Mouse (Mus musculus): Measurements from ENCODE around the gene Dnaja3. TPM values are rescaled to one million over a fixed set of nuclear protein-coding genes. Genes with fewer than 3 reads are reported as not detected.

The Dnaja3 gene
- polyA plus RNA-seq, 1 experiment from 2014 or later = 38.6 TPM

- no peaks in the 10 kb centered on the region for H3K9me3 ChIP-seq (ENCODE audit: control insufficient read depth)
- H3K27ac ChIP-seq (ENCODE audit: low read depth, low read length) = no peak overlapping the region
- H3K27me3 ChIP-seq (replicated peaks; ENCODE audit: control insufficient read depth, insufficient read depth, low read length) = no peaks in the 10 kb centered on the region
- no peak overlapping the region for H3K4me3 ChIP-seq (ENCODE audit: low read depth, low read length)
- no peak for ATAC-seq
- TF ChIP-seq CTCF (IDR thresholded peaks at IDR 0.05; ENCODE audit: low read depth) = no peak
- H3K9ac ChIP-seq (ENCODE audit: low read depth, low read length) = no peak overlapping the region
- 55% methylated on average over 3 of the region's 3 CpGs for WGBS
- H3K4me2 ChIP-seq (replicated peaks; ENCODE audit: low read depth) = no peak overlapping the region
- no peaks in the 10 kb centered on the region; the same call in 1 of the 2 replicates for H3K4me1 ChIP-seq (replicated peaks; ENCODE audit: control insufficient read depth, insufficient read depth, low read length)
- H3K36me3 ChIP-seq (ENCODE audit: control insufficient read depth, insufficient read depth) = no peaks in the 10 kb centered on the region
Measured at GRCm38 (mm10) chr16:4722915-4723209, 83.1 kb downstream of the Dnaja3 start.

DNA sequence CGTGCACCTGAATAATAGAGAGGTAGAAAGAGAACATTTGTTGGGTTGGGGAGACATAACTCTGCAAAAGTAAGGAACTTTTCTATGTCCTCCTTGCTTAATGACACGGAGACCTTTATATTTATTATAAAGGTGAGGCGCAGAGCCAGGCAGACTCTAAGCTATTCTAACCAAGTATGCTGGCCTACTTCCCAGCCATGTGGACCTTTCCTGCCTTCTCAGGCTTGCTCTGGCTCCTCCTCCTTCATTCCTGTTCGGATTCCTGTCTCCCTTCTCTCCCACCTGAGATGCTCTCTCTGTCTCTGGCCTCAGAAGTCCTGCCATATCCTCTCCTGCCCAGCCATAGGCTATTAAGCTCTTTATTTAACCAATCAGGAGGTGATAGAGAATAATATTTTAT is 85.5 kb downstream of the Dnaja3 start:
- H3K4me3 ChIP-seq (ENCODE audit: low read depth, low read length) = no peak overlapping the region
- ATAC-seq = no peak
- no peak for TF ChIP-seq CTCF (IDR thresholded peaks at IDR 0.05; ENCODE audit: low read depth)
- no peak overlapping the region for H3K27ac ChIP-seq (ENCODE audit: low read depth, low read length)
- H3K9me3 ChIP-seq (ENCODE audit: control insufficient read depth) = no peaks in the 10 kb centered on the region
- no peak overlapping the region for H3K9ac ChIP-seq (ENCODE audit: low read depth, low read length)
- H3K27me3 ChIP-seq (replicated peaks; ENCODE audit: control insufficient read depth, insufficient read depth, low read length) = no peaks in the 10 kb centered on the region
- WGBS = 77% methylated on average over 4 of the region's 4 CpGs
- no peaks in the 10 kb centered on the region for H3K36me3 ChIP-seq (ENCODE audit: control insufficient read depth, insufficient read depth)
- no peaks in the 10 kb centered on the region for H3K4me1 ChIP-seq (replicated peaks; ENCODE audit: control insufficient read depth, insufficient read depth, low read length)
- no peak overlapping the region for H3K4me2 ChIP-seq (replicated peaks; ENCODE audit: low read depth)

GRCm38 (mm10) chr16:4725780-4726527 is 86.2 kb downstream of the Dnaja3 start, which contains the start of gene Hmox2:
Hmox2 (plus strand) TSS chr16:4726361.
- Histone ChIP-seq H3K27me3 (replicated peaks; ENCODE audit: control insufficient read depth, insufficient read depth, low read length) (no peaks in the 10 kb centered on the region), H3K27ac (ENCODE audit: low read depth, low read length) (peak within 1 kb of the TSS; percentile 84), H3K9me3 (ENCODE audit: control insufficient read depth) (no peaks in the 10 kb centered on the region), H3K4me2 (replicated peaks; ENCODE audit: low read depth) (peak within 1 kb of the TSS; percentile 86), H3K36me3 (ENCODE audit: control insufficient read depth, insufficient read depth) (no peaks in the 10 kb centered on the region), H3K4me3 (ENCODE audit: low read depth, low read length) (peak within 1 kb of the TSS; percentile 95), H3K4me1 (replicated peaks; ENCODE audit: control insufficient read depth, insufficient read depth, low read length) (no peaks in the 10 kb centered on the region), H3K9ac (ENCODE audit: low read depth, low read length) (peak within 1 kb of the TSS; percentile 88)
- ATAC-seq = peak; percentile 93
- TF ChIP-seq CTCF (IDR thresholded peaks at IDR 0.05; ENCODE audit: low read depth) = no peak
- WGBS = 5% methylated on average over 35 of the region's 35 CpGs

- Histone ChIP-seq H3K36me3 (ENCODE audit: control insufficient read depth, insufficient read depth) (no peaks in the 10 kb centered on the region), H3K4me1 (replicated peaks; ENCODE audit: control insufficient read depth, insufficient read depth, low read length) (no peaks in the 10 kb centered on the region), H3K4me2 (replicated peaks; ENCODE audit: low read depth) (peak overlapping the region; percentile 86), H3K27me3 (replicated peaks; ENCODE audit: control insufficient read depth, insufficient read depth, low read length) (no peaks in the 10 kb centered on the region), H3K9ac (ENCODE audit: low read depth, low read length) (peak overlapping the region; percentile 88), H3K9me3 (ENCODE audit: control insufficient read depth) (no peaks in the 10 kb centered on the region), H3K27ac (ENCODE audit: low read depth, low read length) (peak overlapping the region; percentile 84), H3K4me3 (ENCODE audit: low read depth, low read length) (peak overlapping the region; percentile 95)
- under 1% methylated on average over 40 of the region's 40 CpGs for WGBS
- ATAC-seq = peak; percentile 79
- no peak for TF ChIP-seq CTCF (IDR thresholded peaks at IDR 0.05; ENCODE audit: low read depth)
Measured at GRCm38 (mm10) chr16:4726528-4727128, 86.8 kb downstream of the Dnaja3 start.

- H3K4me2 ChIP-seq (replicated peaks; ENCODE audit: low read depth) = 0 out of 2 replicates have a peak overlapping the region, but pooled peaks have one; percentile 18
- ATAC-seq = no peak
- no peak for TF ChIP-seq CTCF (IDR thresholded peaks at IDR 0.05; ENCODE audit: low read depth)
- no peaks in the 10 kb centered on the region for H3K4me1 ChIP-seq (replicated peaks; ENCODE audit: control insufficient read depth, insufficient read depth, low read length)
- H3K27me3 ChIP-seq (replicated peaks; ENCODE audit: control insufficient read depth, insufficient read depth, low read length) = no peaks in the 10 kb centered on the region
- H3K27ac ChIP-seq (ENCODE audit: low read depth, low read length) = no peak overlapping the region
- H3K9me3 ChIP-seq (ENCODE audit: control insufficient read depth) = no peaks in the 10 kb centered on the region
- no peak overlapping the region for H3K4me3 ChIP-seq (ENCODE audit: low read depth, low read length)
- no peak overlapping the region for H3K9ac ChIP-seq (ENCODE audit: low read depth, low read length)
- H3K36me3 ChIP-seq (ENCODE audit: control insufficient read depth, insufficient read depth) = no peaks in the 10 kb centered on the region
- 93% methylated on average over 1 of the region's 1 CpGs for WGBS
Measured at GRCm38 (mm10) chr16:4727526-4727925, 87.7 kb downstream of the Dnaja3 start.

- no peaks in the 10 kb centered on the region for H3K36me3 ChIP-seq (ENCODE audit: control insufficient read depth, insufficient read depth)
- H3K4me2 ChIP-seq (replicated peaks; ENCODE audit: low read depth) = no peak overlapping the region
- H3K9ac ChIP-seq (ENCODE audit: low read depth, low read length) = no peak overlapping the region
- no peak overlapping the region for H3K27ac ChIP-seq (ENCODE audit: low read depth, low read length)
- H3K27me3 ChIP-seq (replicated peaks; ENCODE audit: control insufficient read depth, insufficient read depth, low read length) = no peaks in the 10 kb centered on the region
- H3K4me3 ChIP-seq (ENCODE audit: low read depth, low read length) = no peak overlapping the region
- ATAC-seq = no peak
- H3K4me1 ChIP-seq (replicated peaks; ENCODE audit: control insufficient read depth, insufficient read depth, low read length) = no peaks in the 10 kb centered on the region
- no peak for TF ChIP-seq CTCF (IDR thresholded peaks at IDR 0.05; ENCODE audit: low read depth)
- no peaks in the 10 kb centered on the region for H3K9me3 ChIP-seq (ENCODE audit: control insufficient read depth)
- WGBS = 14% methylated on average over 1 of the region's 1 CpGs
Measured at GRCm38 (mm10) chr16:4727963-4728362, 88.2 kb downstream of the Dnaja3 start.
